Mouse (Mus musculus) spleen, embryonic (tissue): ENCODE measurements around the gene Gm17949.

Experiments used
- CTCF ChIA-PET: fragments of 350-600 bp; sonication (Branson Sonifier 250); formaldehyde crosslinking; loops from one replicate; lab custom pipeline; 2022; lab: Charles Lee

Gm17949 gene

GRCm38 (mm10) chr17:56990115-56990746, 21.0 kb upstream of the Gm17949 start, which contains the start of gene Clpp:
TSS of gene Clpp (plus strand) at chr17:56990305.
- CTCF ChIA-PET, result interaction anchor here (0.6 to 0.8 kb wide), 3 partner anchors 19 to 203 kb away, joined by 3 to 9 read pairs (median 3); no protein-coding TSS in a partner anchor

GRCm38 (mm10) chr17:56990966-56991365, 20.3 kb upstream of the Gm17949 start:
- CTCF ChIA-PET, result interaction anchor here (0.7 to 0.8 kb wide), 2 partner anchors 18 to 204 kb away, joined by 3 to 9 read pairs; no protein-coding TSS in a partner anchor

GRCm38 (mm10) chr17:56995046-56995445, 16.2 kb upstream of the Gm17949 start:
- CTCF ChIA-PET, result no interaction called here

GRCm38 (mm10) chr17:56996506-56996905, 14.8 kb upstream of the Gm17949 start:
- CTCF ChIA-PET, result interaction anchor here (1.0 kb wide), 1 partner anchor 338 kb away, joined by 5 read pairs; no protein-coding TSS in a partner anchor

- CTCF ChIA-PET, result interaction anchor here (1.0 to 1.1 kb wide), 2 partner anchors 232 to 337 kb away, joined by 3 to 5 read pairs; partner anchors contain the start of gene Dus3l
Measured at GRCm38 (mm10) chr17:56997029-56997667, 14.1 kb upstream of the Gm17949 start, which contains the start of gene Alkbh7. TSS of gene Alkbh7 (plus strand) at chr17:56997339.

- CTCF ChIA-PET, result no interaction called here
Measured at GRCm38 (mm10) chr17:56999414-56999813, 11.9 kb upstream of the Gm17949 start.

GRCm38 (mm10) chr17:56999968-57000609, 11.2 kb upstream of the Gm17949 start, which contains the start of gene Pspn:
TSS of gene Pspn (minus strand) at chr17:57000018.
- CTCF ChIA-PET, result no interaction called here

- CTCF ChIA-PET, result no interaction called here
Measured at GRCm38 (mm10) chr17:57001228-57001627, 10.0 kb upstream of the Gm17949 start.

GRCm38 (mm10) chr17:57003994-57004393, 7.3 kb upstream of the Gm17949 start:
- CTCF ChIA-PET, result no interaction called here

- CTCF ChIA-PET, result no interaction called here
Measured at GRCm38 (mm10) chr17:57007137-57007905, 3.9 kb upstream of the Gm17949 start.

- CTCF ChIA-PET, result interaction anchor here (1.2 kb wide), 1 partner anchor 50 kb away, joined by 3 read pairs; no protein-coding TSS in a partner anchor
Measured at GRCm38 (mm10) chr17:57010911-57011235, 396 bp upstream of the Gm17949 start.

GRCm38 (mm10) chr17:57012245-57012795, 1.1 kb downstream of the Gm17949 start:
- CTCF ChIA-PET, result no interaction called here

- CTCF ChIA-PET, result no interaction called here
Measured at GRCm38 (mm10) chr17:57019693-57020092, 8.4 kb downstream of the Gm17949 start.

- CTCF ChIA-PET, result no interaction called here
Measured at GRCm38 (mm10) chr17:57020960-57021359, 9.7 kb downstream of the Gm17949 start.

GRCm38 (mm10) chr17:57027471-57027870, 16.2 kb downstream of the Gm17949 start:
- CTCF ChIA-PET, result no interaction called here

GRCm38 (mm10) chr17:57029691-57030090, 18.4 kb downstream of the Gm17949 start:
- CTCF ChIA-PET, result no interaction called here

GRCm38 (mm10) chr17:57030931-57031660, 19.8 kb downstream of the Gm17949 start, which contains the start of gene Khsrp:
TSS of gene Khsrp (minus strand) at chr17:57031522.
- CTCF ChIA-PET, result no interaction called here

- CTCF ChIA-PET, result no interaction called here
Measured at GRCm38 (mm10) chr17:57031661-57032420, 20.6 kb downstream of the Gm17949 start.

GRCm38 (mm10) chr17:57032854-57033253, 21.6 kb downstream of the Gm17949 start:
- CTCF ChIA-PET, result no interaction called here

GRCm38 (mm10) chr17:57038978-57039377, 27.7 kb downstream of the Gm17949 start:
- CTCF ChIA-PET, result no interaction called here
